Mouse (Mus musculus) cerebellum, adult 2 months (tissue): ENCODE measurements around the gene Vmn1r221. TPM values are rescaled to one million over a fixed set of nuclear protein-coding genes. Genes with fewer than 3 reads are reported as not detected.

ENCODE experiments used
- DNase-seq, 2 experiments: peaks; one replicate each; pipeline ENCODE4 v3.0.0; 2021
- H3K27ac ChIP-seq: fragments of 200-500 bp; 2 replicates; pipeline ENCODE4 v1.5.1; 2012; ENCODE audit warnings: low read length, control low read depth, inconsistent platforms; ENCODE audit not compliant: insufficient read depth
- H3K27me3 ChIP-seq: fragments of 200-500 bp; 2 replicates; pipeline ENCODE4 v1.6.1; 2012; ENCODE audit warnings: inconsistent platforms, mild to moderate bottlenecking, low read length, moderate library complexity; ENCODE audit not compliant: control insufficient read depth, insufficient read depth
- H3K4me1 ChIP-seq: fragments of 200-500 bp; 2 replicates; pipeline ENCODE4 v1.6.1; 2011; ENCODE audit warnings: low read length; ENCODE audit not compliant: control insufficient read depth, insufficient read depth
- H3K4me3 ChIP-seq: fragments of 200-500 bp; replicated peaks from 2 replicates; pipeline ENCODE3; 2011; ENCODE audit warnings: mild to moderate bottlenecking, low read depth, low read length, control low read depth; ENCODE audit not compliant: insufficient read depth
- CTCF ChIP-seq: fragments of 200-500 bp; IDR thresholded peaks from 2 replicates; pipeline ENCODE4 v1.5.1; 2011; ENCODE audit warnings: low read depth, mild to moderate bottlenecking, control low read depth, low read length, moderate library complexity, borderline replicate concordance; ENCODE audit not compliant: insufficient read depth
- POLR2A ChIP-seq: fragments of 200-500 bp; IDR thresholded peaks from 2 replicates; pipeline ENCODE4 v1.6.1; 2011; ENCODE audit warnings: low read length, control low read depth, borderline replicate concordance; ENCODE audit not compliant: insufficient read depth
- WGBS: fragments of 180-500 bp; shearing (Covaris S2); methylation state at CpG from one replicate; pipeline ENCODE4 v1.1.7; 2018; 5-methylcytosine and 5-hydroxymethylcytosine counted together
- polyA plus RNA-seq: library from polyadenylated mRNA; depleted of rRNA; stranded (reverse); fragments of >200 nt; gene quantifications from 2 replicates; pipeline ENCODE4 v1.2.3, GENCODE M21; 2012; rRNA removed

The Vmn1r221 gene
- polyA plus RNA-seq, 1 experiment: not detected

DNA sequence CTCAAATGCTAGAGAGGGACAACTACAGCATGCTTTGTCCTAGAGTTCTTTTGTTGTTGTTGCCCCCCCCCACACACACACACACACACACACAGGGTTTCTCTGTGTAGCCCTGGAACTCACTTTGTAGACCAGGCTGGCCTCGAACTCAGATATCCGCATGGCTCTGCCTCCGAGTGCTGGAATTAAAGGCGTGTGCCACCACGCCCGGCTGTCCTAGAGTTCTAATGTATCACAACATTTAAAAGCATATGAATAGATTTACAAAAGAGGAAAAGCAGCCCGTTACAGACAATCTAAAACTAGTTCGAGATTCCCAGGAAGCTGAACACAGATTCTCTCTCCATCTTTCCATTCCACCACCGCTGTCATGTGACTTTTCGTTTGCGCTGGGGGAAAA lies 55.8 kb downstream of the Vmn1r221 start:
- no peak for DNase-seq
- H3K4me1 ChIP-seq: no peaks in the 10 kb centered on the region
- H3K27me3 ChIP-seq: no peaks in the 10 kb centered on the region
- no peak overlapping the region for H3K27ac ChIP-seq
- no peak overlapping the region for H3K4me3 ChIP-seq
- WGBS: 27% methylated on average over 11 of the region's 11 CpGs
- no peak for TF ChIP-seq CTCF
- TF ChIP-seq POLR2A: no peak

DNA sequence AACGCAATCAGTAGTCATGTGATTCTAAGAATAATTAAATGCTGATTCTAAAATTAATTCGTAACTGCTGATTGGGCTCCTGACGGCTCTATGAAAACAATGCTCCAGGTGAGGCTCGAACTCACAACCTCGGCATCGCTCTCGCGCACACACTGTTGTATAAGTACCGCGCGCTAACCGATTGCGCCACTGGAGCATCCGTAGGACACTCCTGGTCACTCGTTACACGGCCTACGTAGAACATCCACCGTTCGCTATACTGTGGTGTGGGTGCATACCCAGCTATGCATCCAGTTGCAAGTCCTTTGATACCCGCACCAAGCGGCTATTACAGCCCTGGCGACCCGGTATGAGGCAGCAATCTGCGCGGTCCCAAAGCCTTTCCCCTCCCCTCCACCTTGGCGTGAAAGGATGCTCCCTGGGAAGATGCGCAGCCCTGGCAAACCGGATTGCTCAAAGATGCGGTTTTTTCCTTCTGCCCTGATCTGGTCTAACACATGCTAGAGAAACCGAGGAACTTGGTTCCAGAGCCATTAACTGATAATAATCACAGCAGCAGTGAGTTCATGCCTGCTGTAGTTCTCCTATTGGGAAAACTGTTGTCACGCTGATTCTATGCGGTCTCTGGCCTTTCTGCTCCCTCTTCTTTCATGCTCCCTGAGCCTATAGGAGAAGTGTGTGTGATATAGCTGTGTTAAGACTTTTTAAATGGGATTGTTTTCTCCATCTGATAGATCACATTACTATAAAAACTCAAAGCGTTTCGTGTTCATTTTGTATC lies 56.6 kb downstream of the Vmn1r221 start:
- 5% methylated on average over 34 of the region's 34 CpGs for WGBS
- peak; percentile 17 to 33 for DNase-seq
- H3K4me1 ChIP-seq: no peaks in the 10 kb centered on the region
- H3K27ac ChIP-seq: no peak overlapping the region
- TF ChIP-seq CTCF (no peak), POLR2A (no peak)
- H3K4me3 ChIP-seq: peak overlapping the region; percentile 12
- H3K27me3 ChIP-seq: no peaks in the 10 kb centered on the region

Other genes with a start within 250 kb of the Vmn1r221 start
- gene Vmn1r213, start 206.5 kb upstream of the Vmn1r221 start, polyA plus RNA-seq: not detected in 2 replicates
- gene Vmn1r214, start 183.7 kb upstream of the Vmn1r221 start, polyA plus RNA-seq: not detected in 2 replicates
- gene Vmn1r215, start 146.1 kb upstream of the Vmn1r221 start, polyA plus RNA-seq: not detected in 2 replicates
- gene Vmn1r217, start 95.9 kb upstream of the Vmn1r221 start, polyA plus RNA-seq: not detected in 2 replicates
- gene Vmn1r218, start 81.0 kb upstream of the Vmn1r221 start, polyA plus RNA-seq: not detected in 2 replicates
- not detected in 2 replicates for gene Vmn1r219, start 54.8 kb upstream of the Vmn1r221 start, polyA plus RNA-seq
- not detected in 2 replicates for gene Vmn1r220, start 26.2 kb upstream of the Vmn1r221 start, polyA plus RNA-seq
- not detected in 2 replicates for gene Vmn1r222, start 21.8 kb downstream of the Vmn1r221 start, polyA plus RNA-seq
- not detected in 2 replicates for gene Vmn1r223, start 33.0 kb downstream of the Vmn1r221 start, polyA plus RNA-seq
- 14.6 and 16.0 TPM in 2 replicates for gene Zfp322a, start 155.1 kb downstream of the Vmn1r221 start, polyA plus RNA-seq
- gene Abt1, start 209.7 kb downstream of the Vmn1r221 start, polyA plus RNA-seq: 9.8 and 10.7 TPM in 2 replicates